Mouse (Mus musculus) NIH3T3 (cell line): ENCODE measurements around the gene 4930469K13Rik.
A peak's percentile ranks its signal among the peaks of the same experiment; 100 is the strongest.

Experiments
- DNase-seq: peaks from one replicate; pipeline ENCODE4 v3.0.0-alpha.2; 2012; ENCODE audit warnings: low read depth

The 4930469K13Rik gene

DNA sequence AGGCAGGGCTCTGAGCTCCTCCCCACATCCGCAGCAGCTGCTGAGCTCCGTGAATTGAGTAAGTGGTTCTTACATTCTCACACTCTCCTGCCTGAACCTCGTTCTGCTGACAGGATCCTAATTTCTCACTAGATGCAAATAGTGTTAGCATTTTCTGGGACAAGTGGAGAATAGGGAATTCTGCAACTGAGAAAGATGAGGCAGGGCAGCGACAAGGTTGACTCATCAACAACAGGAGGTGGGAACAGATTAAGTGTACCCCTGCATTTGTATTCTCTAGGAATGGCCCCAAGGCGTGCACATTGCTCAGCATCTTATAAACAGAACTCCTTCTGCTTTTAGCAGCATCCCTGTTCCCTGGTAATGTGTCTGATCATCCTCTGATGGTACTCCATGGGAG lies 58.3 kb downstream of the 4930469K13Rik start:
- DNase-seq, result no peak

DNA sequence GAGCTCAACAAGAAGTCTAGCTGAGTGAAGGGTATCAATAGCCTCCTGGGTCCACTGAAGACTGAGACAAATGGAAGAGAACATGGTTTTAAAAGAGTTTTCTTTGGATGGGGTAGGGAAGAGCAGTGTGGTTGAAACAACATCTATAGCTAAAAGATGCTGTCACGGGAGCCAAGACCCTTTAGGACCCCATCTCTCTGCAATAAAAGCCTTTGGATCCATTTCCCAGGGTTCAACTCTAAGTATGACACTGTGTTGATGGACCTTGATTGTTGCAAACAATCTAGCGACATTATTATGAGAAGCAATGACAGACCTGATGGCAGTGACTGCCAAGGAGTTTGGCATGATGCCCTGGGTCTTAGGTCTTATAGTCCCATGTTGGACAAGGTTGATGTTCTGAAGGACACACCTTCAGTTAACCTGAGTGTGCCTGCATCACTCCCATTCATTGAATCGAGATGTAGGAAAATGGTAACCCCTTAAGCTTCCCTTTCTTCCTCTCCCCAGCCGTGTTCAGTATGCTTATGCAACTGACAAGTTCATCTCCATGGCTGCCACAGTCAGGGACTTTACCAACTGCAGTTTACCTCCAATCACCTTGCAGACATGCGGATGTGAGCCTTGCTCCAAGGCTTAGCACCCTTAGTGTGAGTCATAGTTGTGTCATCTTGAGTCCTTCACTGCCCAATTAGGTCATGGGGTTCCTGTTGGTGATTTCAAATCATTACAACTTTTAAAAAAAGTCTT lies 62.3 kb downstream of the 4930469K13Rik start:
- no peak for DNase-seq

DNA sequence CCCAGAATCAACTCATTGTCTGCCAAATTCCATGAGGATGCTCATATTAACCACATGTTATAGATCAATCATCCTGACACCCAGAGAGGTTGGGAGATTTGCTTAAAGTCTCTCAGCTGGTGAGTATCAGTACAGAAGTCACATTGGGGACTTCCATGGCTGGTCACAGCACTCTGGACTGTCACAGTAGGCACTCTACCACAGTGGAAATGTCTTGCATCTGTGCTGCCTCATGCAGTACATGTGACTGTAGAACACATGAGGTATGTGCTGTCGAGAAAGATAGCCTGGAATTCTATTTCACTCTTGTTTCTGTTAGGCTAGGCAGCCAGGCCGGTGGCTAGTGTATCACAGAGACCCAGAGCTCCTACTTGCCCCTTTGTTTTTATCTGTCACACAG lies 63.6 kb downstream of the 4930469K13Rik start:
- DNase-seq, result no peak

DNA sequence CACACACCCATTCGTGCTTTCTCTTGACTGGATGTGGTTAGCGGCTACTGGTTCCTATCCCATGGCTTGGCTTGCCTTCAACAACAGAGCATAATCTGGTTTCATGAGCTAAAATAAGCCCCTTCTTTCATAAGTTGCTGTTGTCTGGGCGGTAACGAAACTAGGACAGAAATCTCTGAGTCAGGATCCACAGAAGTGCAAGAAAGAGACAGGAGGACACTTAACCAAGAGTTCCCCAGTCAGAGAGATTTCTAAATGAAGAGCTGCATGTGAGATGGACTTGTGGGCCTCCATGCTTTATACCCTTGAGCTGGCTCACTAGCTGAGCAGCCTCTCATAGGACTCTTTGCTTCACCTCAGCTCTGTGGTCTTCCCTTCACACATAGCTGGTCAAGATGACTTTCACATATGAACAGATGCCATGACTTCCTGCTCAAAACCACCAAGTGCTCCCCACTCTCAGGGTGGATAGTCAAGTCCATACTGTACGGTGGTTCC lies 64.3 kb downstream of the 4930469K13Rik start:
- DNase-seq, result no peak

DNA sequence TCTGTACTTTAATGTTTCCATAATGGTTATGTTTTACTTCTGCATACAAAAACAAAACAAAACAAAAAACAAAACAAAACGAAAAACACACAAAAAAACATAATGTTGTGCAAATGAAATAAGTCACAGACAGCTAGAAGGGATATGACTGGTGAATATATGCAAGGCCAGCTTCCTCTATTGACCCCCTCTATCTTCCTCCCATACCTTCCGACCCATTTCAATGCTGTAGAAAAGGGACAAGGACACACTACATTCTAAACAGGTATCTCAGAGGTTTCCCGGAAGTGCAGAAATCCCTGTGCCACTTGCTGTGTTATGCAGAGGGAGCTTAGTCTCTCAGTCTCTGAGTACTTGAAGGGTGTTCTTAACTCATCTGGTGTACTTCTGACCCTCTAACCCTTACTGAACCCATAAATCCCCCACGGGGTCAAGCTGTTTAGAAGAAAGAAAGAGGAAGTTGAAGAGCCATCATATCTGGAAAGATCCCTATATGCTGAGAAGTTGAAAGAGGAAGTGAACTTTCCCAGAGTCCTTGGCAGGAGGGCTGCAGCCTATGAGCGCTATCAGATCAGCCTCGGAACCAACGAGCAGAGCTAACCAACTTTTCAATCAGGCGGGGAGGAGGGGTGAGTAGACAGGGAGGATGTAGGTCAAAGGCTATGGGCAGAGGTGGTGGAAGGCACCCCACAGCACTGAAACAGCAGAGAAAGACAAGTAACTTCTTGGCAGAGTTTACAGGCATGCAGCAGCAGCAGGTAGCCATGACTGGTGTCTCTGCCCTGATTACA lies 67.1 kb downstream of the 4930469K13Rik start:
- DNase-seq, result no peak

DNA sequence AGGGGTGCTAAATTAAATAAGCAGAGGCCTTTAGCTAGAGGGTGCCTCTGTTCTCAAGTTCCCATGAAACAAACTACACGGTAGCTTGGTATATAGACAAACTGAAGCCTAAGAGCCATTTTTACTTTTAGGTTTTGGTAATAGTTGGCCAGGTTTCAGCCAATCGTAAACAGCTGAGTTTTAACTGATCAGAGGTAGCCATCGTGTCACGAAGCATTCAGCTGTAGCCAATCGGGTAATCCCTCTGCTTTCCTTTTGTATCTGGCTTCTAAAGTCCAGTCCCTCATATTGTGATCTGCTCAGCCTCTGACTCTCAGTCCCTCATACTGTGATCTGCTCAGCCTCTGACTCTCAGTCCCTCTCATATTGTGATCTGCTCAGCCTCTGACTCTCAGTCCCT lies 68.7 kb downstream of the 4930469K13Rik start:
- no peak for DNase-seq

DNA sequence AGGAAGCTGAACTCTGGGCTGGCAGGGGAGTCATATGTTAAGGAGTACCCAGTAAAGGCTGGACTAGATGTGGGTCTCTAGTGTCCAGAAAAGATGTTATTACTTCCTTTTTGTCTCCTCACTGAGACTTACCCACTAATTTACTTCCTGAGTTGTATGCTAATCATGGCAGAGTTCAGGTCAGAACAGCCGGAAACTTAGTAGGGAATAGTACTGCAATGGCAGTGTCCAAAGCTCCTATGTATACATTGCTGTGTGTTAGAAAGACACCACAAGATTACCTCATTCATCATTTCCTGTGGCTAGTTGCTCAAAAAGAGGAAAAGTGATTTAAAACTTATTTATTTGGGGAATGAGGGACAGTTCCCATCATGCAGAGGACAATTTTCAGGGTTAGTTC lies 73.3 kb downstream of the 4930469K13Rik start:
- DNase-seq, result no peak

DNA sequence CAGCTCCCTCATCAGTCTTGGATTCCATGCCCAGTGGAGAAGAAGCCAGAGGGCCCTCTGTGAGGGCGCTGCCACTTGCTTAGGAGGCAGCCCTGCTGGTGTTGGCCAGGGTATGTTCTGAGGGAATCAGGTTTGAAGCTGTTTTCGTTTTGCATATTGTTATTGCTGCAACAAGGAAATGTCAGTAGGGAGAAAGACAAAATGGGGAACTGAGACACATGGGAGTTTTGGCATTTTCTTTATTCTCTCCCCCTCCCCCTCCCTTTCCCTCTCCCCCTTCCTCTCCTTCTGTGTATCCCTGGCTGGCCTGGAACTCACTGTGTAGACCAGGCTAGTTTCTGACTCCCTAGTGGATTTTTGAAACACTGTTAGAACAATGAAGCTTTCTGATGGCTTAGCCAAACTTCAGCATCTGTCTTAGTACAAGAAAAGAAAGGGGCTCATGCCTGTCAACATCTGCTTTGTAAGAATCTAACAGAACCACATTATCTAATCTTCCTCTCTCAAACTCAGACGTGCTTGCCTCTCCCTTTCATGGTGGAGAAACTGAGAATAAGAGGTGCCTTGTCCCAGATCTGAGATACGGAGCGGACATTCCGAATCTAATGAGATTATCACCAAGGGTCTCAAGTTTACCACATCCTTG lies 86.2 kb downstream of the 4930469K13Rik start:
- no peak for DNase-seq

DNA sequence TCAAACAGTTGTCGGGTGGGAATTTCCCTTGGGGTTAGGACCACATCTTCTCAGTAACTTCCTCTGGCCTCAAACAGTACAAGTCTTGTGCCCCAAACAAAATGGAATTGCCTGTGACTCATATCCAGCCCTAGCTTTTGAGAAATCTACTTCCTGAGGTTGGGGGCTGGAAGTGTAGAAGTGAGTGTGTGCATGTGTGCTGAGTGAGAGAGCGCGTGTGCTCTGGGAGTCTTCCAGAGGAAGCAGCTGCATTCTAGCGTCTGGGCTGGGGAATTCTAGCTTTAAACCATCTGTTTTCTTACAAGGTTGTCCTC lies 87.5 kb downstream of the 4930469K13Rik start:
- no peak for DNase-seq

DNA sequence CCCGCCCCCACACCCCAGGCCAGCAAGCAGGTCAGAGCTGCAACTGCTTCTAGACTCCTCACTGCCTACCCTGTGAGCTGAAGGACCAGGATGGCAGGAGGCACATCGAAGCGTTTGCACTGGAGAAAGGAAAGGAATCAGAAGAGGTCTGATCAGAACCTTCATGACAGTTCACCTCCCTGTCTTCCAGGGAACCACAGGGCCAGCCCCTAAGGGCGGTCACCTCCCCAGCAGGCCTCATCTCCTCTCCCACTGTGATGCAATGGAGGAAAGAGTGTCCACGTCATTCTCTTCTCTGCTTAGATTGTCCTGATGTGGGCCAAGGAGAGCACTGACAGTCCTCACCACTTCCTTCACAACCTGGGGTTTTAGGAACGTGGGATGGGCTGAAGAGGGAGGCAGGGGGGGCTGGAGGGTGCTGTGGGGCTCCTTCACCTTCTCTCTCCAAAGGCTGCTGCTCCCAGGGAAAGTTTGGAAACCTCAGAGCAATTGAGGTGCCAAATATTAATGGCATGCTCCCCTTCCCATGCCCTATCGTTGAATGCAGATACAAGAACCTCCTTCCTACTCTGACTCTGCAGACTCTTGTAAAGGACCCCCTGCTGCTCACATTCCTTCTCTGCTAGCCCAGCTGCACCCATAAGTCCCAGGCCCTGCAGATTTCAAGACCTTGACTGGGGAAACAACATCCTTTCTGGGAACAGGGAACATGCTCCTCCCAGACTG lies 88.1 kb downstream of the 4930469K13Rik start:
- DNase-seq, result no peak

DNA sequence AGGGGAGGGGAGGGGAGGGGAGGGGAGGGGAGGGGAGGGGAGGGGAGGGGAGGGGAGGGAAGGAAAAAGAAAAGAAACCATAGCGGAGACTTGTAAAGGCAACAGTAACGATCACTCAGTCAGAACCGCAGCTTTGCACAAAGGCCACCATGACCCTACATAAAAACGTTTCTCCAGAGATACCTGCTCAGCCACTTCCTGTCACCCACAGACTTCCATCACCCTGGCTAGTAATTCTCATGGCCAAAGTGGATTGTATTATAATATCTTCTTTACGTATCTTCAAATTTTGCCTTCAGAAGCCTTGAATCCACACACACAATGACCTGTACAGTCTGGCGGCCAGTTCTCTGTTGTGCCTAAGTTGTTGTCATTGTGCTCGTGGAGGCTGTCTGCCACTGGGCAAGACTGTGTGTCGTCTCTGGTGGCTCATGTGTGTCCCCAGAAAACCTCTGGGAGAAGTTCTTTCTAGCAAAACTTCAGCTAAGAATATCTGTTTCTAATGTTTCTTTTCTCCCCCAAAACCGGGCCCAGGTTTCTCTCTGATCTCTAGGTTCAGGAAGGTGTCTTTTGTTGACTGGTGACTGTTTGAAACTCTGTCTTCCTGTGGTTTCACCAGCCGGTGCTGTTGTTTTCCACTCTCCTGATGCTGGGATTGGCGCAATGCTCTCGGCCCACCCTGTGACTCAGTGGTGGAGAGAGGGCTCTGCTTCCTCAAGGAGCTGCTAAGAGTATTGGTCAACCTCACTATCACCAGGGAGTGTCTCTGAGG lies 88.9 kb downstream of the 4930469K13Rik start:
- no peak for DNase-seq

DNA sequence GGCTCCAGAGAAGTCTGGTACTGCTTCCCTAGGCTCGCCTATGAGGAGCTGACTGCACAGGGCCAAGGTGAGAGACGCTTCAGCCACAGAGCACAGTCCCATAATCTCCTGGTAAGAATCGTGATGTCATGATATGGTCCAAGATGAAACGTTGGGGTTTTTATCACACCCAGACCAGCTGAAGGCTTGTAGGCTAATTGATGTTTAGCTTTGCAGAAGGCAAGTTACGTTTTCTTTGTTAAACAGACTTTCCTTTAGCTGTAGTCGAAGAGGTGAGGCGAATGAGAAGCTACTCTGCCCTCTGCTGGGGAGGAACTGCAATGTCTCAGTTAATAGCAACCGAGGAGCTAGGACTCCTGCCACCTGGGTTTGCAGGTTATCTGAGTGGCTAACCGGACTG lies 89.7 kb downstream of the 4930469K13Rik start:
- DNase-seq, result peak; percentile 13

DNA sequence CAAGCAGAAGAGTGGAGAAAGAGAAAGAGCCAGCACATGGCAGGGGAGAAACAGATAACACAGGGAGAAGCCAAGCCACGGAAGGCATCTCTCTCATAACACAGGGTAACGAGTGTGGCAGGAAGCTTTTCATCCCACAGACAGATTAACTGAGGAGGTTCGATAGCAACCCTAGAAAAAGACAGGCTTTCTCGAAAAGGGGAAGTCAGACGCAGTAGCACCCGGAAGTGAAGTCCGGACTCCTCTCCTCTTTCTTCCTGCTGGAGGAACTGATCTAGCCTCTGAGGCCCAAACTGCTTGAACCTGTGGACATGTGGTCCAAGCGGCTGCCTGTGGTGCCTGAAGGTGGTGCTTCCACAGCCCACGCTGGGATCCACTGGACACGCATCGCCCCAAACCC lies 90.1 kb downstream of the 4930469K13Rik start:
- no peak for DNase-seq

DNA sequence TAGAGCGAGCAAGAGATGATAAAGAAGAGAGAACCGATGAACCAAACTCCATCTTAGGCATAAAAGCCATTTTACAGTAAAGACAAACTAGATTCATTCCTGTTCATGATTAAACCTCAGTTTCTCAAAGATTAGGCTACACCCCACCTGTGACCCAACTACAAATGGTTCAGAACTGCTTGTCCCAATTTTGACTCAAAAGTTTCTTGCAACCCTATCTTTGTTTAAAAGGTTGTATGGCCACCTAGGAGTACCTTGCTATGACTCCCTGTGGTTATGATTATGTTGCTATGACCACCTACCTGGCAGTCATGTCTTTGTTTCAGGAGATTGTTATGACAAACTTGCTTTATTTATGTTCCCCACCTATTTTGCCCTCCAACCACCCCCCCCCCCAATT lies 90.7 kb downstream of the 4930469K13Rik start:
- DNase-seq, result no peak

DNA sequence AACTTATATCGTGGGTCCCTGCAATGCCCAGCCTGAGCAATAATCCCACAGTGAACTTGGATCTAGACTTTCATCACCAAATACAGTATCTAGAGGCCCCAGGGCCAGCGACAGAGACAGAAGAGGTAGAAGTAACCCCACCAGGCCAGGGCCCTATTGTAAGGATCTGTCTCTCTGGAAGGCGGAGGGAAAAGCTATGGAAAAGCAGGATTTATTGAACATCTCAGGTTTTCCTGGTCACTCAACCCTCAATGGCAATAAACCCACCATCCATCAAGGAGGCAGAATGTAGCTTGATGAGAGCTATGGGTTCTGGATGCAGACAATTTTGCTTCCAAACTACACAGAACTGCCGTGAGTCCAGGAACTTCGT lies 95.8 kb downstream of the 4930469K13Rik start:
- DNase-seq, result no peak

DNA sequence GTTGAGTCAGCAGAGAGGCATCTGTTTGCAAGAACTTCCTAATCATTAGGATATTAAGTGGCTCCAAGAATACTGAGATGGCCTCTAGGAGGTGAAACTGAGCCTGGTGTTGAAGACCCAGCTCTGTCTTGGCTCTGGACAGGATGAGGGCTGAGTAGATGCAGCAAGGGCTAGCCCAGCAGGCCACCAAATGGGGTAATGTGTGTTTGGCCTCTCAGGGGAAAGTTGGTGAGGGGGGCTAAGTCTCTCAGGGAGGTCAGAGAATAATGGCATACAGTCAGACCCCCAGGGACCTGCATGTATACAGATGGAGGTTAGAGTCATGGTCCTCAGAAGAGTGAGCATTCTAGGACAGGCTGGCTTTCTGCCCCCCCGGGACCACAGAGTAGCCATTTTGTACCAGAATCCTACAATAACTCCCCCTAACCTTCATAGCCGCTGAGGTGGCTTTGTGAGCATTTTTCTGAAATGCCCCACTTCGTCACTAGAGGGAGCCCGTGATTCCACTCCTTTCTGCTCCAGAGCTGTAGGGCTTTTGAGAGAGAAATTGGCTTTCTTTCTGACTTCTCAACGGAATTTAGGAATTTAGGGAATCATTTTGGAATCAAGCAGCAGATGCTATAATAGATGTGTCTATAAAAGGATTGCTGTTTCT lies 96.3 kb downstream of the 4930469K13Rik start:
- peak; percentile 65 for DNase-seq

DNA sequence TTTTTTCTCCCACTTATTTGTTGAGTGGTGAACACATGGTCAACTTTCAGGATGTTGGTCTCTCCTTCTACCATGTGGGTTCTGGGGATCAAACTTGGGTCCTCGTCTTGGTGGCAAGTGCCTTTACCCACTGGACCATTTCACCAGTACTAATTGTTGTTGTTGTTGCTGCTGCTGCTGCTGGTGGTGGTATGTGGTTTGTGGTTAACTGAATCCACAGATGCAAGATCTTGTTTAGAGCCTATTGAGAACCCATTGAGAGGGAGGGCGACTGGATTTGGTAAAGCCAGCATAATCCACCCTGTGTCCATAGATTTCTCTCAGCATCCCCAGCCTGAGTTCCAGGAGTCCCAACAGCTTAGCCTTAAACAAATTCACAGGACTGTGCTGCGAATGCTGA lies 97.9 kb downstream of the 4930469K13Rik start:
- DNase-seq, result no peak

DNA sequence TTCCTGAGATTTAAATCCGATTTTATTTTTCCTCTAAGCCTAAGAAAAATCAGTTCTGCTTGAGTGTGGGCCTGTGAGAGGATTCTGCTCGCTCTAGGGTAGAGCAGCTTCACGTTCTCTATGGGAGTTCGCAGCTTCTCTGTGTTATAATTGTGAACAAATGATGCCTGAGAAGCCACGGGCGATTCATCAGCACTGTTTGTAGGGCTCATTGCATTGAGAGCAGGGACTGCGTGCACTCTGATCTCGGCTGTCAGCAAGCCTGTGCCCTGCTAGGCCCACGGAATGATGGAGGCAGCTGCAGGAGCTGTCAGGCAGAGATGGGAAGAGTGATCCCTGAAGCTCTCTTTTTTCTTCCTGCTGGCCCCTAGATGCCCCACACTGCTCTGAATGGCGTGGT lies 100.1 kb downstream of the 4930469K13Rik start:
- no peak for DNase-seq

DNA sequence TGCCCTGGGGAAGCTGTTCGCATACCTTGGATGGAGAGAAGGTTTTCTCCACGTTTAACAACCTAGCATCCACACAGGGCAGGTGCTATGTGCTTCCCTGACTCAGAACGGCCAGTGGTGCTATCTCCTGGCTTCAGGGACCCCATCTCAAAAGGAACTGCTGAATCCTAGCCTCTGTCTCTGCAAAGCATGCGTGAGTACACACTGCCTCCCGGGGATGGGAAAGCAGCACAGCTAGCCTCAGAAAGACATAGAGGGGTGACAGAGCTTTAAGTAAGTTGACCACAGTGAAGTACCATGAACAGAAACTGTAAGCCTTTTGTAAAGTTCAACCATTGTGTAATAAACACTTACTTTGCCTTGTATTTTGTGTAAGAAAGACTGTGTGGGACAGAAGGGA lies 104.9 kb downstream of the 4930469K13Rik start:
- no peak for DNase-seq

DNA sequence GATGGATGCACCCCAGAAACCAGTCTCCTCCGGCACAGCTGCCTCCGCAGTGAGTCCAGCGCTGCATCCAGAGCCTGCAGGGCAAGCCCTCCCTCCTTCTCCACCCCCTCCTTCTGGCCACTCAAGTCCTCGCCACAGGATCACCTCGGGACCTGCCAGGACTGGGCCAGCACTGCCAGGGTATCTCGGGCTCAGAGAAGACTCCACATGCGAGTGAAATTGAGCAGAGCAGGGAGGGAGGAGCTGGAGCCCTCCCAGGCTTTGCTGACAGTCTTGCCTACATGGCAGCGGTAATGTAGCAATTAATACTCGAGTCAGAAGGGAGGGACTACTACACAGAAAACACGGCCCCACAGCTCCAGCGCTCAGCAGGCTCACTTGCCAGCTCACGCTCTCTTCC lies 105.4 kb downstream of the 4930469K13Rik start, which contains the start of gene Kcnip1:
Gene Kcnip1 (minus strand): TSS at position 215 of the 400 bp plus-strand sequence.
- no peak for DNase-seq

DNA sequence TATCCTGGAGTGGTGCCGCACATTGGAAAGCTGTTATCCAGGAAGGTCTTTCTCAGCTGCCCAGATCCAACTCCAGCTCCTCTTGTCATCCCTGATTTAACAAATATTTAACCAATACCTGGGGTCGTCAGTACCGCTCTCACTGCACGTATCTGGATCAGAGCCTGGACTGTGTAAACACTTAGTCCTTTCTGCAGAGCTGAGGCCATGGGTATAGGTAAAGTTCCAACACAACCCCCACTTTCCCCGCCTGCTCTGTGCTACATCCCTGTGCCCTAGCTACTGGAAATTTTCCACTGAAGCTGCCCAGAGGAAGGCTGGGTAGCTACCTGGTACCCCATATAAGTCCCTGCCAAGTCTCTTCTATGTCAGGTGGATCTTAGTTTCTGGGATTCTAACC lies 108.4 kb downstream of the 4930469K13Rik start:
- DNase-seq, result no peak
